Mouse (Mus musculus) neural tube, embryonic 15.5 days (tissue): Measurements from ENCODE around the gene Fam20b. TPM values are rescaled to one million over a fixed set of nuclear protein-coding genes. Genes with fewer than 3 reads are reported as not detected.

ENCODE experiments used
- ATAC-seq: fragments of 200-750 bp; cut with Nextera tagmentation; 2 replicates; pipeline ENCODE4 v1.8.0; 2017; ENCODE audit warnings: mild to moderate bottlenecking, moderate TSS enrichment, moderate library complexity; ENCODE audit not compliant: low FRiP score
- H3K27ac ChIP-seq: fragments of 300-500 bp; sonication (generic); replicated peaks from 2 replicates; pipeline ENCODE4 v1.5.1; 2015; ENCODE audit warnings: mild to moderate bottlenecking, inconsistent platforms
- H3K27me3 ChIP-seq: fragments of 300-500 bp; sonication (generic); replicated peaks from 2 replicates; pipeline ENCODE4 v1.6.1; 2015; ENCODE audit warnings: inconsistent platforms
- H3K36me3 ChIP-seq: fragments of 300-500 bp; sonication (generic); 2 replicates; pipeline ENCODE4 v1.6.1; 2015; ENCODE audit warnings: inconsistent platforms
- H3K4me1 ChIP-seq: fragments of 300-500 bp; sonication (generic); 2 replicates; pipeline ENCODE4 v1.6.1; 2015; ENCODE audit warnings: inconsistent platforms
- H3K4me2 ChIP-seq: fragments of 300-500 bp; sonication (generic); 2 replicates; pipeline ENCODE4 v1.6.1; 2015; ENCODE audit warnings: inconsistent platforms, mild to moderate bottlenecking, moderate library complexity
- H3K4me3 ChIP-seq: fragments of 300-500 bp; sonication (generic); replicated peaks from 2 replicates; pipeline ENCODE4 v1.5.1; 2015; ENCODE audit warnings: mild to moderate bottlenecking, inconsistent platforms
- H3K9ac ChIP-seq: fragments of 300-500 bp; sonication (generic); replicated peaks from 2 replicates; pipeline ENCODE4 v1.6.1; 2015; ENCODE audit warnings: mild to moderate bottlenecking, inconsistent platforms
- H3K9me3 ChIP-seq: fragments of 300-500 bp; sonication (generic); replicated peaks from 2 replicates; pipeline ENCODE4 v1.6.1; 2016; ENCODE audit warnings: inconsistent platforms
- whole genome bisulfite sequencing: fragments of 180-500 bp; shearing (Covaris S2); methylation state at CpG from one replicate; pipeline ENCODE4 v1.1.7; 2015; ENCODE audit warnings: mixed read lengths; 5-methylcytosine and 5-hydroxymethylcytosine counted together
- polyA plus RNA-seq: library from polyadenylated mRNA; unstranded; fragments of >200 nt; fragmentation: Nextera tagmentation; extraction: Ambion mirVana; gene quantifications from 2 replicates; pipeline ENCODE4 v1.2.1, GENCODE M21; 2015

Fam20b gene
- 26.8 and 27.4 TPM in 2 replicates for polyA plus RNA-seq

DNA sequence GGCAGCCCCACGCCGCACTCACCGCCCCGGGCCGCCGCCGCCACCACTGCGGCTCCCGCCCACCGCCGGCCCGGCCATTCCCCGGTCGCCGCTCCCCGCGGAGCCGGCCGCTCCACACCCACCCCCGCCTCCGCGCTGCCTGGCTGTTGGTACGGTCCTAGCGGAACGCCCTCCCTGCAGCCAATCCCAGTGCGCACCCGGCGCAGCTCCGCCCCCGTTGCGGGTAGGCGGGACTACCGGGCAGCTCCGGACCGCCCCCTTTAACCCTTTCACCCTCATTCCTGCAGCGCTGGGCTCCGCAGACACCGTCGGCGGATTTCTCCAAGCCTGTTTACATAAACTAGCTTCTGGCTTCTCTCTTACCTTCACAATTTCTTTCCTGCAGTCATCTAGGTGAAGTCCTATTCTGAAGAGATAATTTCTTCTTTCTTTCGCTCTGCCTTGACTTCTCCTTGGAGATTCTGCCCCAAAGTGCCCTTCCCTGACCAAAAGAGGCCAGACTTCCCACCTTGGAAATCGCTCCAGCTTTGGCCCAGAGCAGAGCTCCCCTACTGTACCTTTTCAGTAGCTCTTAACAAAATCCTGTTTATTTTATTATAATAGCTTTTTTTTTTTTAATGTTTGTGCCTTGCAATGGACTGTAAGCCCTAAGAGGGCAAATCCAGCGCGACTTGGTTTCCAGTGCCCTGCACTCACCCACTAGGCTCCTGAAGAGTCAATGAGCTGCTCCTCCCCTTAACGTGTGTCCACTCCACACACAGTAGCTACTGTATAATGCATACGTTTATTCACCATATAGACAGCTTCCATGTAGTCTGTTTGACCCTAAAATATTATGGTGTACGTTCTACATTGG is at the start of gene Fam20b:
Fam20b (minus strand) TSS at position 137 of the 856 bp plus-strand sequence.
- Histone ChIP-seq H3K27me3 (0 out of 2 replicates have a peak, but pooled peaks cover 4% of the 10 kb centered on the region), H3K9me3 (no peaks in the 10 kb centered on the region), H3K27ac (peak within 1 kb of the TSS; percentile 95), H3K4me3 (peak within 1 kb of the TSS; percentile 80), H3K4me1 (peaks cover 26% of the 10 kb centered on the region; the same call in 1 of the 2 replicates), H3K4me2 (peak within 1 kb of the TSS; percentile 74), H3K36me3 (no peaks in the 10 kb centered on the region), H3K9ac (peak within 1 kb of the TSS; percentile 89)
- ATAC-seq, result peak; percentile 98
- 2% methylated on average over 40 of the region's 47 CpGs for WGBS

DNA sequence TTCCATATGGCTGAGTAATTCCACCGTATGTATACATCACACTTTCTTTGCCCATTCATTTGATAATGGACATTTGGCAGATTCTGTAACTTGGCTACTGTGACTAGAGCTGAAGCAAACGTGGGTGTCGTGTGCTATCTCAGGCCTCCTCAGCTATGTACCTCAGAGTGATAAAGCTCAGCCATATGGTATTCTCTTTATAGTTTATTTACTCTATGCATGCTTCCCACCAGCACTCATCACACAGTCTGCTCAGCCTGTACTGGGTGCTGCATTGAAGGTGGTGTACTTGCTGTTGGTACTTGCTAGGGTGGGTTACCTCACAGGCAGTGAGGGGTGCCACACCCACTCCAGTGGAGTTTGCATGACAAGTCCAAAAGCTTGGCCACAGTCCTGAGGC is 46.4 kb upstream of the Fam20b start:
- Histone ChIP-seq H3K36me3 (no peaks in the 10 kb centered on the region), H3K9me3 (0 out of 2 replicates have a peak, but pooled peaks cover 5% of the 10 kb centered on the region), H3K4me2 (no peak overlapping the region), H3K27ac (no peak overlapping the region), H3K4me3 (no peak overlapping the region), H3K4me1 (no peaks in the 10 kb centered on the region), H3K27me3 (no peaks in the 10 kb centered on the region), H3K9ac (no peak overlapping the region)
- 93% methylated on average over 3 of the region's 3 CpGs for WGBS
- ATAC-seq, result no peak

- H3K4me3 ChIP-seq, result no peak overlapping the region
- H3K9ac ChIP-seq, result no peak overlapping the region
- H3K9me3 ChIP-seq, result 0 out of 2 replicates have a peak, but pooled peaks cover 5% of the 10 kb centered on the region
- no peak overlapping the region for H3K4me2 ChIP-seq
- H3K27ac ChIP-seq, result no peak overlapping the region
- no peak for ATAC-seq
- 76% methylated on average over 6 of the region's 6 CpGs for WGBS
- no peaks in the 10 kb centered on the region for H3K27me3 ChIP-seq
- no peaks in the 10 kb centered on the region for H3K36me3 ChIP-seq
- no peaks in the 10 kb centered on the region for H3K4me1 ChIP-seq
Measured at GRCm38 (mm10) chr1:156764584-156764983, 45.7 kb upstream of the Fam20b start.

DNA sequence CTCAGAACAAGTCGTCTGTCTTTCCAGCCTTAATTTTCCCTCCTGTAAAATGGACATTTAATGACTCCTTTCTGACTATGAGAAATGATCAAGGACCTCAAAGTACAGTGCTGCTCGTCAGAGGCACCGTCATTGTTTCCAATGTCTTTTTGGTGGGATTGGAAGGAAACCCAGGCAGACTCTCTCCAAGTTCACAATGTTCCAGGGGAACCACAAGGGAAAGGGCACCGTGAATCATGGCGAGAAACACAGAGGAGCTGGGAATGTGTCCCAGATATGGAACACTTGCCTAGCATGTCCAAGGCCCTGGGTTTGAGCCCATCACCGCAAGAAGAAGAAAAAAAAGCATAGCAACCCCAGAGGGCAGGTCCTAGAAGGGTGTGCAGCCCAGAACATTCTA is 44.4 kb upstream of the Fam20b start:
- no peak for ATAC-seq
- no peaks in the 10 kb centered on the region for H3K27me3 ChIP-seq
- H3K36me3 ChIP-seq, result no peaks in the 10 kb centered on the region
- H3K4me1 ChIP-seq, result no peaks in the 10 kb centered on the region
- H3K4me3 ChIP-seq, result no peak overlapping the region
- H3K9me3 ChIP-seq, result 0 out of 2 replicates have a peak, but pooled peaks cover 5% of the 10 kb centered on the region
- 94% methylated on average over 6 of the region's 6 CpGs for WGBS
- no peak overlapping the region for H3K4me2 ChIP-seq
- no peak overlapping the region for H3K27ac ChIP-seq
- H3K9ac ChIP-seq, result no peak overlapping the region

- Histone ChIP-seq H3K4me2 (no peak overlapping the region), H3K36me3 (no peaks in the 10 kb centered on the region), H3K9me3 (0 out of 2 replicates have a peak, but pooled peaks cover 3% of the 10 kb centered on the region), H3K4me1 (no peaks in the 10 kb centered on the region), H3K4me3 (no peak overlapping the region), H3K9ac (no peak overlapping the region), H3K27ac (no peak overlapping the region), H3K27me3 (no peaks in the 10 kb centered on the region)
- 70% methylated on average over 10 of the region's 10 CpGs for WGBS
- no peak for ATAC-seq
Measured at GRCm38 (mm10) chr1:156761430-156761801, 42.5 kb upstream of the Fam20b start.

DNA sequence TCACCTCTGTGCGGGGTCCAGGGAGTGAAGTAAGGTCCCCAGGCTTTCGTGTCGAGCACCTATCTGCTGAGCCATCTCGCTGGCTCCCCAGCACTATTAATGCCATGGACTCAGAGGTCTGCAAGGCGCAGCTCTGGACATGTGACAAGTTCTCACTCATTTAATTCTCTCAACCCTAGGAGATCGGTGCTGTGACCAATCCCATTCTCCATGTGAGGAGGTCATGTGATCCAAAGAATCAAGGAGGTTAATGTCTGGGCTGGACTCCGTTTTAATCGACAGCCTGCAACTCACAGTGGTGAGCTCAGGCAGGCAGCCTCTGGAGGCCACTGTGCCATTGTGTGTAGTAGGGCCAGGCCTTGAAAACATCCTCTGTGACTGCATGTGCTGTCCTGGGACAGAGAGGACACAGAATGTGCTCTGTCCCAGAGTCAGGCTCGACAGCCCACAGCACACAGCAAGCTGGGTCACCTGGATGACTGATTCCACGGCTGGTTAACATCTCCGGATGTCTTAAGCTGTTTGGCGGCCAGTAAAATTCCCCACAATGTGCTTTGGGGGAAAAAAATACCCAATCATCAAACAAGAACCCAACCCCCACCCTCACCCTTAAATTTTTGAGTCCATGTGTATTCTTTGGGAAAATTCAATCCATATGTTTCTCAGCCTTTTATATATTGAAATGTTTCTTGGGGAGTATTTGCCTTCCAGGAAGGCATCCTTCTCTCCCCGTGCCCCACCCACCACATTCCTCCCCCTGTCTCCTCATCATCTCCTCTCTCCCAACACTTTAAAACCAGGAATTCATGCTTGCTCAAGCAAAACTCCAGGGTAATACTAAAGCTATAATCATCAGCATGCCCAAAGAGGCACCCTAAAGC is 41.9 kb upstream of the Fam20b start:
- Histone ChIP-seq H3K4me3 (no peak overlapping the region), H3K36me3 (no peaks in the 10 kb centered on the region), H3K9me3 (0 out of 2 replicates have a peak, but pooled peaks cover 3% of the 10 kb centered on the region), H3K4me2 (no peak overlapping the region), H3K27ac (no peak overlapping the region), H3K9ac (no peak overlapping the region), H3K27me3 (no peaks in the 10 kb centered on the region), H3K4me1 (no peaks in the 10 kb centered on the region)
- 72% methylated on average over 13 of the region's 13 CpGs for WGBS
- no peak for ATAC-seq

- WGBS, result 27% methylated on average over 4 of the region's 4 CpGs
Measured at GRCm38 (mm10) chr1:156758326-156758725, 39.4 kb upstream of the Fam20b start.

GRCm38 (mm10) chr1:156754608-156755413 is 35.9 kb upstream of the Fam20b start:
- peak; percentile 57 for ATAC-seq
- WGBS, result 29% methylated on average over 15 of the region's 15 CpGs
- H3K9ac ChIP-seq, result no peak overlapping the region
- no peaks in the 10 kb centered on the region for H3K36me3 ChIP-seq
- no peaks in the 10 kb centered on the region for H3K9me3 ChIP-seq
- H3K4me1 ChIP-seq, result peaks cover 36% of the 10 kb centered on the region
- no peak overlapping the region for H3K4me3 ChIP-seq
- H3K27ac ChIP-seq, result peak overlapping the region; percentile 63
- H3K4me2 ChIP-seq, result peak overlapping the region; percentile 17; the same call in 1 of the 2 replicates
- H3K27me3 ChIP-seq, result no peaks in the 10 kb centered on the region

More at GRCm38 (mm10) chr1:156758326-156758725, 39.4 kb upstream of the Fam20b start:
- H3K4me2 ChIP-seq, result no peak overlapping the region
- no peak overlapping the region for H3K4me3 ChIP-seq
- ATAC-seq, result no peak
- H3K27ac ChIP-seq, result no peak overlapping the region
- no peaks in the 10 kb centered on the region for H3K27me3 ChIP-seq
- no peaks in the 10 kb centered on the region for H3K9me3 ChIP-seq
- H3K9ac ChIP-seq, result no peak overlapping the region
- H3K36me3 ChIP-seq, result no peaks in the 10 kb centered on the region
- H3K4me1 ChIP-seq, result peaks cover 22% of the 10 kb centered on the region

DNA sequence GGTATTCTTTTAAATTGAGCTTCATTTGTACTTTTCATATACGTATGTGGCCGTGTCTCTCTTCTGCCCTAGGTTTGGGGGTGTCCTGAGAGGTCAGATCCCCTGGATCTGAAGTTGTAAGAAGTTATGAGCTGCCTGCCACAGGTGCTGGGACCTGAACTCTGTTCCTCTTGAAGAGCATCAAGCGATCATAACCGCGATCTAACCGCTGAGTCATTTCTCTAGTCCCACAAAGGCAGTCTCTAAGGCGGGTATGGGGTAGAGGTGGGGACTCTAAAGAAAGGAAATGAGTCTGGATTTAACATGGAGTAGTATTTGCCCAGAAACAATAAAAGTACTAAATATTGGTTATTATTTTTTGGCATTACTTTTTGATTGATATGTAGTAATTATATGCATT is 34.1 kb upstream of the Fam20b start:
- no peak for ATAC-seq
- H3K4me2 ChIP-seq, result no peak overlapping the region
- H3K9ac ChIP-seq, result no peak overlapping the region
- H3K27me3 ChIP-seq, result no peaks in the 10 kb centered on the region
- H3K9me3 ChIP-seq, result no peaks in the 10 kb centered on the region
- H3K4me1 ChIP-seq, result peaks cover 36% of the 10 kb centered on the region
- 52% methylated on average over 7 of the region's 7 CpGs for WGBS
- no peak overlapping the region for H3K27ac ChIP-seq
- no peaks in the 10 kb centered on the region for H3K36me3 ChIP-seq
- H3K4me3 ChIP-seq, result no peak overlapping the region

DNA sequence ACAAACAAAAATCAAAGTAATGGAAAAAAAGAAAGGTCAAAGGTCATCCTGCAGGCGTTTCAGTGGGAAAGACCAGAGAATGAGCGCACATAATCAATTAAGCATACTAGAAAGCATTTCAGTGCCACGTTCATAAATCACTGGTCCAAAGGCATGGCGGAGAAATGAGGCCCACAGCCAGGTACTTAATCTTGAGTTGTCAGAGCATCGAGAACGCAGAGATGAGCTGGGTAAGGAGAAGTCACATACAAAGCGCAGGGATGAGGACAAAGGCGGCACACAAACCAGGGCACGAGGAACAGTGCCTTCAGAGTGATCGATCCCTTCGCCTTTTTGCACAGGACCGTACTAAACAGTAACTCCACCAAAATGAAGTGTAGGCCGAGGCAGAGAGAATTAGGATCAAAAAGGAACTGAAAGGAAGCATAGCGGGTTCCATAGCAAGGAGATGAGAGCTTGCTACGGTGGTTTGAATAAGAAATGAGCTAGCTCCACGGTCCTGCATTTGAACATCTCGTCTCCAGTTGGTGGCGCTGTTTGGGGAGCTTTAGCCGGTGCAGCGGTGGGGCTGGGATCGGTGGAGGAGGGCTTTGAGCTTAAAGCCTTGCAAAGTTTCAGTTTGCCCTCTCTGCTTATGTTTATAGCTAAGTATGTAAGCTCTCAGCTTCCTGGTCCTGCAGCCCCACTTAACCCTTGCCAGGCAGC is 33.3 kb upstream of the Fam20b start:
- Histone ChIP-seq H3K27me3 (no peaks in the 10 kb centered on the region), H3K4me3 (peak overlapping the region; percentile 23), H3K4me2 (peak overlapping the region; percentile 52), H3K36me3 (no peaks in the 10 kb centered on the region), H3K9ac (peak overlapping the region; percentile 37), H3K4me1 (peaks cover 36% of the 10 kb centered on the region), H3K9me3 (no peaks in the 10 kb centered on the region), H3K27ac (peak overlapping the region; percentile 54; the same call in 1 of the 2 replicates)
- 2% methylated on average over 21 of the region's 21 CpGs for WGBS
- peak; percentile 71 for ATAC-seq
